Mouse (Mus musculus) kidney, adult 2 months (tissue): ENCODE results near the gene Nars2.

Experiments used
- CTCF ChIP-seq: fragments of 200-500 bp; conservative IDR thresholded peaks from 2 replicates; pipeline ENCODE4 v1.5.1; 2011; ENCODE audit warnings: low read depth, mild to moderate bottlenecking, control low read depth, low read length, moderate library complexity, mixed read lengths; ENCODE audit not compliant: insufficient read depth, insufficient read length
- POLR2A ChIP-seq: fragments of 200-500 bp; IDR thresholded peaks from one replicate; pipeline ENCODE4 v1.6.1; 2011; ENCODE audit warnings: low read depth, low read length, control low read depth

- TF ChIP-seq CTCF, result no peak
- no peak for TF ChIP-seq POLR2A
Measured at GRCm38 (mm10) chr7:96903088-96903985, 48.0 kb upstream of the Nars2 start.
